Mouse (Mus musculus) testis, adult 10 weeks (tissue): ENCODE data around the gene Stam. TPM values are rescaled to one million over a fixed set of nuclear protein-coding genes. Genes with fewer than 3 reads are reported as not detected.

Source experiments
- polyA plus RNA-seq: library from polyadenylated mRNA; stranded (reverse); fragments of 350-450 nt; fragmentation: Illumina TruSeq; extraction: RNeasy Lipid Tissue Mini Kit (QIAGEN cat#74804); gene quantifications from one replicate; pipeline ENCODE4 v1.2.3, GENCODE M21; 2014; ENCODE audit warnings: low read depth, low replicate concordance

Stam gene
- 45.2 TPM for polyA plus RNA-seq

GRCm38 (mm10) chr2:14073362-14074220 lies at the start of gene Stam:
Stam (plus strand) TSS chr2:14074098.

GRCm38 (mm10) chr2:14055566-14056331 lies 18.1 kb upstream of the Stam start, which contains the start of gene Hacd1:
Hacd1 (minus strand) TSS chr2:14056135.

DNA sequence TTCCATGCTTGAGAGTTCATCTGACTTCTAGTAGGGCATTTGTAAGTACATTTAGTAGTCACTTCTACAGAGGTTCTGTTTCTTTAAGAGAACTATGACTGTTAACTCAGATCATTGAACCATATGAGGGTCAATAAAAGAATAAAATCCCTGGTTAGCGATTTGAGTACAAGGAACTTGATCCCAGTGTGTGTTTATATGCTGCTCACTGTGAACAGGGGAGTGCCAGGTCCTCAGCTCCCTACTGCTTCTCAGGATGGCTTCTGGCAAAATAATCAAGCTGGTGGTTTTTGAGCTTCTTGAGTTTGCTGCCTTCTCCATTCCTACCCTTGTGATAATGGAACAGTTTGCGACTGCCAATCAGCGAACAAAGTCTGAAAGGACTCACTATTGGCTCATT lies 100.4 kb downstream of the Stam start, which contains the start of gene Tmem236:
Gene Tmem236, plus strand, starts transcription at position 190 of the 400 bp plus-strand sequence.

Other genes with a start within 250 kb of the Stam start
- 93.6 TPM for gene Hacd1, start 18.0 kb upstream of the Stam start, polyA plus RNA-seq
- gene Tmem236, start 100.4 kb downstream of the Stam start, polyA plus RNA-seq = 1.5 TPM
- gene Mrc1, start 155.3 kb downstream of the Stam start, polyA plus RNA-seq = 37.9 TPM